21 mouse cellular contexts compared by ENCODE assay signal in the genomic region with DNA sequence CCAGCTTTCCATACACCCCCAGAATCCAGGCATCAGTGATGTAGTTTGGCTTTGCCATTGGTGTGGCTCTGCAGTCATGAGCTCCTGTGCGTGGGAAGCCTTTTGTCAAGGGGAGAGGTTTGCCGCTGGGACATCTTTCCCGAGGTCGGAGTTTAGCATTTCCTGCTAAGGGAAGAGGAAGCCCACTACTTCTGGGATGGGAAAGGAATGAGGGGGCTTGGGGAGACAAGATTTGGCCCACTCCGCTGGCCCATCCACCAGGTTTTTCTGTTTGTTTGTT.
DNase-seq lines count a peak whose midpoint lies in the region; ATAC-seq and TF ChIP-seq lines count a peak whose summit lies in the region.
"Had no signal": no experiment of that assay in that cellular context is flagged by ENCODE, and none has a peak within 500 bp of the region (broad histone marks: within the 10 kb centered on the region; RNA-seq: fewer than 3 reads in every experiment).

No protein-coding gene starts in this region.

- H3K4me3 ChIP-seq in heart, adult 2 months: no peak overlapping the region
- no peak overlapping the region for H3K4me3 ChIP-seq in intestine, embryonic 16.5 days (ENCODE audit: low read length)
- no peak overlapping the region for H3K4me3 ChIP-seq in intestine, postnatal 0 days (ENCODE audit: low read depth, low read length)
- H3K4me3 ChIP-seq in embryonic facial prominence, embryonic 15.5 days (replicated peaks): no peak overlapping the region
- no peak overlapping the region for H3K4me3 ChIP-seq in stomach, embryonic 15.5 days (replicated peaks)
- H3K4me3 ChIP-seq: embryonic facial prominence, embryonic 13.5 days; heart, embryonic 13.5 days had no signal

- H3K4me2 ChIP-seq in intestine, embryonic 16.5 days (ENCODE audit: low read depth, low read length): no peak overlapping the region
- no peak overlapping the region for H3K4me2 ChIP-seq in intestine, postnatal 0 days (replicated peaks; ENCODE audit: low read depth)
- H3K4me2 ChIP-seq in embryonic facial prominence, embryonic 15.5 days (replicated peaks): no peak overlapping the region
- H3K4me2 ChIP-seq in stomach, embryonic 15.5 days: no peak overlapping the region
- H3K4me2 ChIP-seq: embryonic facial prominence, embryonic 13.5 days; heart, embryonic 13.5 days; hindbrain, embryonic 14.5 days had no signal

- TF ChIP-seq EP300 in heart, adult 2 months (IDR thresholded peaks at IDR 0.05; ENCODE audit: insufficient read depth, low read depth, low read length): no peak

- H3K4me1 ChIP-seq in heart, adult 2 months (ENCODE audit: control insufficient read depth, insufficient read depth, low read length): peaks cover 1% of the 10 kb centered on the region; the same call in 1 of the 2 replicates
- 0 out of 2 replicates have a peak, but pooled peaks cover 2% of the 10 kb centered on the region for H3K4me1 ChIP-seq in intestine, embryonic 16.5 days (ENCODE audit: control insufficient read depth, insufficient read depth, low read length)
- H3K4me1 ChIP-seq in intestine, postnatal 0 days (replicated peaks; ENCODE audit: control insufficient read depth, insufficient read depth, low read length): no peaks in the 10 kb centered on the region
- H3K4me1 ChIP-seq in embryonic facial prominence, embryonic 15.5 days: no peaks in the 10 kb centered on the region; the same call in 1 of the 2 replicates
- 0 out of 2 replicates have a peak, but pooled peaks cover 3% of the 10 kb centered on the region for H3K4me1 ChIP-seq in stomach, embryonic 15.5 days
- H3K4me1 ChIP-seq: embryonic facial prominence, embryonic 13.5 days had no signal

- DNase-seq in heart, adult 2 months: no peak
- DNase-seq in heart, postnatal 4 days: no peak
- DNase-seq in left cerebral cortex, postnatal 25 days (ENCODE audit: low spot score in 2 of 2): no peak
- DNase-seq: adrenal gland, adult 2 months; adrenal gland, postnatal 14 days; cerebellum, adult 11 months; cerebellum, adult 2 months; cerebellum, adult 9-11 months; cerebellum, postnatal 25 days; forebrain, postnatal 0 days; kidney, adult 11 months had no signal

- TF ChIP-seq CTCF in heart, adult 2 months (IDR thresholded peaks at IDR 0.05): no peak
- no peak for TF ChIP-seq CTCF in intestine, postnatal 0 days (IDR thresholded peaks at IDR 0.05; ENCODE audit: low read depth)

- intact Hi-C loops in heart, adult 2 months (cut with DNase I): no loop called here
- intact Hi-C loops in left cerebral cortex, postnatal 25 days (cut with DNase I): no loop called here

- no peak overlapping the region for H3K9ac ChIP-seq in heart, adult 2 months (ENCODE audit: low read depth, low read length)
- H3K9ac ChIP-seq in intestine, embryonic 16.5 days (ENCODE audit: low read depth, low read length): no peak overlapping the region
- no peak overlapping the region for H3K9ac ChIP-seq in intestine, postnatal 0 days (ENCODE audit: low read depth, low read length)
- H3K9ac ChIP-seq in embryonic facial prominence, embryonic 15.5 days: no peak overlapping the region
- H3K9ac ChIP-seq in stomach, embryonic 15.5 days: no peak overlapping the region
- H3K9ac ChIP-seq: embryonic facial prominence, embryonic 13.5 days; forebrain, postnatal 0 days; heart, embryonic 13.5 days; hindbrain, embryonic 14.5 days had no signal

- ATAC-seq in intestine, embryonic 16.5 days: no peak
- ATAC-seq in intestine, postnatal 0 days: no peak
- peak; percentile 49; the same call in 1 of the 2 replicates for ATAC-seq in embryonic facial prominence, embryonic 15.5 days (ENCODE audit: insufficient number of reproducible peaks, low FRiP score, low TSS enrichment, low read depth)
- no peak for ATAC-seq in stomach, embryonic 15.5 days (ENCODE audit: insufficient read depth, low FRiP score, low read depth)
- ATAC-seq: CD4-positive, CD25-positive, alpha-beta regulatory T cell, adult 4 months; forebrain, postnatal 0 days; hindbrain, postnatal 0 days; inflammation-experienced regulatory T-cells, adult 6 months had no signal

- no peaks in the 10 kb centered on the region for H3K79me2 ChIP-seq in heart, adult 2 months (replicated peaks; ENCODE audit: control insufficient read depth, insufficient read depth, low read length)

- H3K27me3 ChIP-seq in heart, adult 2 months (ENCODE audit: control insufficient read depth, insufficient read depth, low read length): no peaks in the 10 kb centered on the region
- no peaks in the 10 kb centered on the region for H3K27me3 ChIP-seq in intestine, embryonic 16.5 days (replicated peaks; ENCODE audit: control insufficient read depth, insufficient read depth, low read length)
- H3K27me3 ChIP-seq in intestine, postnatal 0 days (replicated peaks; ENCODE audit: control insufficient read depth, insufficient read depth, low read length): no peaks in the 10 kb centered on the region
- H3K27me3 ChIP-seq in embryonic facial prominence, embryonic 15.5 days: no peaks in the 10 kb centered on the region
- no peaks in the 10 kb centered on the region for H3K27me3 ChIP-seq in stomach, embryonic 15.5 days (replicated peaks)
- H3K27me3 ChIP-seq: embryonic facial prominence, embryonic 13.5 days; heart, embryonic 13.5 days had no signal

- H3K36me3 ChIP-seq in heart, adult 2 months (ENCODE audit: control insufficient read depth, insufficient read depth, low read length): no peaks in the 10 kb centered on the region
- no peaks in the 10 kb centered on the region for H3K36me3 ChIP-seq in intestine, embryonic 16.5 days (ENCODE audit: control insufficient read depth, insufficient read depth, low read length)
- no peaks in the 10 kb centered on the region for H3K36me3 ChIP-seq in intestine, postnatal 0 days (ENCODE audit: control insufficient read depth, insufficient read depth)
- no peaks in the 10 kb centered on the region for H3K36me3 ChIP-seq in embryonic facial prominence, embryonic 15.5 days
- no peaks in the 10 kb centered on the region for H3K36me3 ChIP-seq in stomach, embryonic 15.5 days
- H3K36me3 ChIP-seq: embryonic facial prominence, embryonic 13.5 days; heart, embryonic 13.5 days had no signal

- TF ChIP-seq POLR2A in heart, adult 2 months (IDR thresholded peaks at IDR 0.05; ENCODE audit: insufficient read depth, low read depth, low read length): no peak

- no peaks in the 10 kb centered on the region for H3K9me3 ChIP-seq in intestine, embryonic 16.5 days (ENCODE audit: control insufficient read depth, low read length)
- H3K9me3 ChIP-seq in intestine, postnatal 0 days (ENCODE audit: control insufficient read depth): no peaks in the 10 kb centered on the region
- H3K9me3 ChIP-seq in embryonic facial prominence, embryonic 15.5 days (replicated peaks): no peaks in the 10 kb centered on the region
- H3K9me3 ChIP-seq in stomach, embryonic 15.5 days: no peaks in the 10 kb centered on the region
- H3K9me3 ChIP-seq: embryonic facial prominence, embryonic 13.5 days; heart, embryonic 13.5 days had no signal

- 68% methylated on average over 5 of the region's 5 CpGs for WGBS in heart, adult 2 months
- 81% methylated on average over 5 of the region's 5 CpGs for WGBS in intestine, embryonic 16.5 days
- WGBS in intestine, postnatal 0 days: 81% methylated on average over 5 of the region's 5 CpGs
- WGBS in embryonic facial prominence, embryonic 15.5 days: 82% methylated on average over 5 of the region's 5 CpGs
- WGBS in stomach, embryonic 15.5 days: 82% methylated on average over 5 of the region's 5 CpGs

- peak overlapping the region; percentile 31; the same call in 1 of the 2 replicates for H3K27ac ChIP-seq in heart, adult 2 months
- H3K27ac ChIP-seq in intestine, embryonic 16.5 days (ENCODE audit: low read length): 0 out of 2 replicates have a peak overlapping the region, but pooled peaks have one; percentile 6
- H3K27ac ChIP-seq in intestine, postnatal 0 days (ENCODE audit: low read depth, low read length): no peak overlapping the region
- H3K27ac ChIP-seq in embryonic facial prominence, embryonic 15.5 days (replicated peaks): peak overlapping the region; percentile 69; the same call in 1 of the 2 replicates
- H3K27ac ChIP-seq in stomach, embryonic 15.5 days: 0 out of 2 replicates have a peak overlapping the region, but pooled peaks have one; percentile 11
- H3K27ac ChIP-seq: embryonic facial prominence, embryonic 13.5 days; heart, embryonic 13.5 days; hindbrain, embryonic 14.5 days; hindbrain, postnatal 0 days had no signal
